Mouse (Mus musculus) c-Kit-negative CD71-positive TER-119-positive erythroid progenitor cells, embryonic 14.5 days (primary cell): ENCODE data around the gene Relt.
A peak's percentile ranks its signal among the peaks of the same experiment; 100 is the strongest.

Experiments used
- DNase-seq: peaks from one replicate; pipeline ENCODE4 v3.0.0-alpha.2; 2013; ENCODE audit warnings: low read depth, low spot score

Gene Relt

DNA sequence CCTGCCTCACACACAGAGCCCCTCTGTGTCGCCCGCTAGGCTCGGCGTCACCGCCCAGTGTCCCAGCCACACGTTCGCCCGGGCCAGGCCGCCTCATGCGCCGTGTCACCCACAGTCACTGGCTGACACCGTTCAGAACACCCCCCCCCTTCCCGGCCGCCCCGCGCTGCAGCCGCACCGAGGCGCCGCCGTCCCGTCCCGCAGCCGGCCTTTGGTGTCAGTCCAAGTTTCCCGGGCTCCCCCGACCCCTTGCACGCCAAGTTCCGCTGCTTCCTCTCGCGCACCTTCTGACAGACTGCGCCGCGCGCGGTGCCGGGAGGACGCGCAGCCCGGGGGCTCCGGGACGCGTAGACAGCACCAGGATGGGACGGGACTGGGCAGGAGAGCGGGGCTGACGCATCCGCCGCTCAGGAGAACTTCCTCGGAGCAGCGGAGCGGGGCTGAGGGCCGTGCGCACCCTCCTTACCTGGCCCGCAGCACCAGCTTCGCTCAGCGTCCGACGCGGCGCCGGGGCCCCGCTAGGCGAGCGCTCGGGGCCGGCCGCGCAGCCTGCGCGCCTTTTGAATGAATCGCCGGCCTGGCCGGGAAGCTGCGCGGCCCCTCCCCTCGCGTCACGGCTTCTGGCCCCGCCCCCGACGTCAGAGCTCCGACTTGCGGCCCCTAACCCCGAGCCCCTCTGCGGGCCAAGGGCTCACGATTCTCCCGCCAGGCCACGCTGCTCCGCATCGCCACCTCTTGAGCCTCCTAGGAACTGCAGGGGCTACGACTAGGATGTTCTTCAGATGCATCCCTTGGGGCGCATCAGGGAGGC is at the start of gene Relt:
Gene Relt (minus strand): TSS at position 619 of the 811 bp plus-strand sequence.
- DNase-seq, result peak; percentile 90

- no peak for DNase-seq
Measured at GRCm38 (mm10) chr7:100911791-100912190, 48.5 kb upstream of the Relt start.

DNA sequence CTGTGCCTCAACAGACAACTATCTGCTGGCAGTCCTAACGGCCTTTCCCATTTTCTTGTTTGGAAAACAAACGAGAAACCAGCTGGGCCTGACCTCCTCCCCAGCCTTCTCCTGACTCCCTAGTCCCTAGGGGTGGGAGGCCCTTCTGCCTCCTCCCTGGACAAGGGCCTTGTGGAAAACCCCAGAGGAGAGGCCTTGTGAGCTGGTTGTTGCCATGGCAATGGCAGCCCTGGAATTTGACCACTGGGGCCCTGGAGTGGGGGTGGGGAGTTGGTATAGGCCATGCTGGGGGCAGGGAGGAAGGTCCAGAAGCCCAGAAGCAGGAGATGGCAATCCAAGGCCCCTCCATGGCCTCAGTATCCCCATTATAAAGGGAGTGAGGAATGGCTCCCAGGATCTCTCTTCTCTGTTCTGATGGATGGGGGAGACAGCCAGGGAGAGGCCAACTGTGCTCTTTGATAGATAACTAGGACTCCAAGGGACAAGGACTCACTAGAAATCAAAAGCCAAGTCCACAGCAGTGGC is 48.1 kb upstream of the Relt start:
- no peak for DNase-seq

DNA sequence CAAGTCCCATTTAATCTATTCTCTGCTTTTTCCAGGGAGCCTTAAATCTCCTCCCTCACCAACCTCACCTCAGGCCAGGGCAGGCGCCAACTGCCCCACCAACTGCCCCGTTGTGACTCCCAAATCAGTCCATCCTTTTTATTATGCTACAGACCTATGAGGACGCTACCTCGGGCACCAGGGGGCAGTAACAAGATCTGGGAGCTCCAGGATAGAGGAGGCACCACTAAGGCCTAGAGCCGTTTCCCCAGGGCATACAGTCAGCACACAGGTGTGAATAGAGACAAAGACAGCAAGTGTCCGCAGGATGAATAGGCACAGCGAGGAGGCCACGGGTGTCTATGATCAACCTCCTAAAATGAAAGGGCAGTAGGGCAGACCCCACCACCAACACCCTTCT is 45.3 kb upstream of the Relt start:
- DNase-seq, result no peak

DNA sequence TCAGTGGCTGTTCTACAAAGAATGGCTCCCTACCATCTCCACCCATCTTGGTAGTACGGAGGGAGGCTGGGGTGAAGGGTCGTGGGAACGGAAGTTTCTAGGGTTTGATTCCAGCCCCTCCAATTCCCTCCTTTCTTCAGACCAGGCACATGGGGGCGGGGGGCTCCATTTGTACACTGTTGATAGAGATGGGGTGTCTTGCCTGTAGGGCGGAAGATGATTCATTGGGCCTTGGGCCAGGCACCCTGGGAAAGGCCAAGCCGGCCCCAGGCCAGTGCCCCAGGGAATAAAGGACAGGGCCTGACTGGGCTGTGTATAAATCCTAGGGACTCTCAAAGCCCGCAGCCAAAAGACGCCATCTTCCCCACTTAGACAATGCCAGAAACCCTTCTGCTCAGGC is 44.8 kb upstream of the Relt start:
- DNase-seq, result no peak

GRCm38 (mm10) chr7:100907231-100907630 is 44.0 kb upstream of the Relt start:
- peak; percentile 24 for DNase-seq

GRCm38 (mm10) chr7:100906029-100906789 is 43.0 kb upstream of the Relt start:
- DNase-seq, result no peak

GRCm38 (mm10) chr7:100905037-100905436 is 41.8 kb upstream of the Relt start:
- DNase-seq, result no peak

DNA sequence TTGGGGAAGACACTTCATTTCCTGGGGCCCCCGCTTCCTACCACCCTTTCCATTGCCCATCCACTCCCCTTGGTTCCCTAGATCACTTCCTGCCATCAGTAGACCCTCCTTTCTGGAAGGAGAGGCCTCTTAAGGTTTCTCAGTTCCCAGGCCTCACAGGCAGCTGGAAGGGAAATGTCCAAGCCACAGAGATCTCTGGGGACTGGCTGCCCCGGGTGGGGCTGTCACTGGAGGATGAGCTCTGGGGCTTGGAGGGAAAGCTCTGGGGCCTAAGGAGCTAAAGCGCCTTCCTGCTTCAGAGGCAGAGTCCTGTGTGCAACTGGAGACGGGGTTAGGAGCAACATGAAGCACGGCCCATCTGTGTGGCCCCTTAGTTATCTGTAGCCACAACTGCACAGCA is 41.4 kb upstream of the Relt start:
- no peak for DNase-seq

DNA sequence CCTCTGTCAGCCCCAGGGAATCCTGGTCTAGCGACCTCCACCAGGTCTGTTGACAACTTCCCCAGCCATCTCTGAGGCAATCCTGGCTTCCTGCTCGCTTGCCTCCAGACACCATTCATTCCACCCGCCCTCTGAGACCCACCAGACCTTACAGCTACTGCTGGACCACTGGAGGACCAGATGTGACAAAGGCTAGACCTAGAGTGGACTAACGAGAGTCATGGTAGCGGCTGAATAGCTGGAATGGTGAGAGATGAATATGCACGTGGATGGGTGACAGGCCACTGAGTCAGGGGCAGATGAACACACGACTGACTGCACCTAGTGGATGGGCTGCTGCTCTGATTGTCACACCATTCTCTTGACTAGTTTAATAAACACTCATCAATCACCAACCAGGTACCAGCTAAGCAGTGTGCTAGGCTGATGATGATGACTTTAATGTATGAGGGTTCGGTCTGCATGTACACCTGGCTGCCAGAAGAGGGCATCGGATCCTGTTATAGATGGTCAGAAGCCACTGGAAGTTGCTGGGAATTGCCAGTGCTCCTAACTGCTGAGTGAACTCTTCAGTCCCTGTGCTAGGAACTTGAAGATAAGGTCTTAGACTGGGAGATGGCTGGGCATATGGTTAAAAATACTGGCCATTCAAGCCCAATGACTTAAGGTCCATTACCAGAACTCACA is 39.3 kb upstream of the Relt start:
- no peak for DNase-seq

DNA sequence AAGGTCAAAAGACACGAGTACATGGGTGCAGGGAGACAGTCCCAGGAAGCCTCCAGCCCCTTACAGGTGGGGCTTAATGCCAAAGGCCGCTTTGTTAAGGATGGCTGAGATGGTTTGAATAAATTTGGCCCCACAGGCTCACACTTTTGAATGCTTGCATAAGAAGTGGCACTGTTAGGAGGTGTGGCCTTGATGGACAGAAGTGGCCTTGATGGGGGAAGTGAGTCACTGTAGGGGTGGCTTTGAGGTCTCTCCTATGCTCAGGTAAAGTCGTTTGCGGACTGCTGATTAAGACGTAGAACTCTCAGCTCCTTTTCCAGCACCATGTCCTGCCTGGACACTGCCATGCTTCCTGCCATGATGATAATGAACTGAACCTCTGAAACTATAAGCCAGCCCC is 34.6 kb upstream of the Relt start:
- no peak for DNase-seq

DNA sequence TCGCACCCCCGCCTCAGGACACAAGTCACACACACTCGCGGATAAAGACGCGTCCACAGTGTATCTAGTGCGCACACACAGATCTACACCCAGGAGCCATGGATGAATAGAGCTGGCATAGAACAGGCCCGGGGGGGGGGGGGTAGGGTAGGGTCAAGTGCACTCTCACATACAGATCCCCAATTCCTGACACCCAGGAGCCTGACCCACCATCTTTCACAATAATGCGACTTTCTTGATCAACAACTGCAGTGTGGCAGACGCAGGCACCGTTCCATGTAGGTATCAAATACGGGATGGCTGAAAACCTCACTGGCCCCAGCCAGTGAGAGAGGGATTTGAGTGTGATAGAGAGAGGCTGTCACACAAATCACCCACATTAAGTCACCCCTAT is 31.6 kb upstream of the Relt start:
- no peak for DNase-seq

GRCm38 (mm10) chr7:100894057-100894832 is 31.0 kb upstream of the Relt start:
- no peak for DNase-seq

- no peak for DNase-seq
Measured at GRCm38 (mm10) chr7:100893249-100894056, 30.2 kb upstream of the Relt start.

DNA sequence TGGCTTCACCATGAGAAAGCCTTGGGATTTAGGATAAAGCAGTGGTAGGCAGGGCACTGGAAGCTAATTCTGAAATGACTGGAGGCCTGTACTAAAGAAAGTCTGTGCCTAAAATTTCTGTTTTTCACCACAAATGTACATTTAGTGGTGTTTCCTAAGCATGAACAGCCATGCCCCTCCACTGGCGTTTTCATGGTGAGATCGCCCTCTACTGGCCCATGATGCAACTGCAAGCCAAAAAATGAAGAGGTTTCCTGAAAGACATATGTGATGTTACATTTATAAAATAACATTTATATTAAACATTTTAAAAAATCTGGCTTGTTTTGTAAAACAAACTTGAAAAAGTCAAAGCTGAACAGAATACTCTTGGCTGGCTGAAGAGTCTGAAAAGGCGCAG is 23.3 kb upstream of the Relt start:
- no peak for DNase-seq

DNA sequence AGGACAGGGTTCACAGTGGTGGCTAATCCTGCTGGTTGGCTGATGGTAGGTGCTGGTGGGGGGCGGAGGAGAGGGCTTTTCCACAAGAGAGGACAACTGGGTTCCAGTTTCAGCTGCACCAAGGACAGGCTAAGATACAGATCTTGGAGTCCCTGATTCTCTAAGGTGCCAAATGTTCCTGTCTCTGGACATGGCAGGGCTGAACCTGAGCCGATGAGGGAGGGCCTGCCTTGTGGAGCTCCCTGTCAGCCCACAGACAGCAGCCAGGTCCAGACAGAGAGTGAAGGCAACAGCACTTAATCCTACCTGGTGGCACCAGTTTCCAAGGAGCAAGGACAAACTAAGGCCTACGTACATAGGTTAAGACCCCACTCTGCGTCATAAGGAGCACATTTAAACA is 21.2 kb upstream of the Relt start:
- no peak for DNase-seq

DNA sequence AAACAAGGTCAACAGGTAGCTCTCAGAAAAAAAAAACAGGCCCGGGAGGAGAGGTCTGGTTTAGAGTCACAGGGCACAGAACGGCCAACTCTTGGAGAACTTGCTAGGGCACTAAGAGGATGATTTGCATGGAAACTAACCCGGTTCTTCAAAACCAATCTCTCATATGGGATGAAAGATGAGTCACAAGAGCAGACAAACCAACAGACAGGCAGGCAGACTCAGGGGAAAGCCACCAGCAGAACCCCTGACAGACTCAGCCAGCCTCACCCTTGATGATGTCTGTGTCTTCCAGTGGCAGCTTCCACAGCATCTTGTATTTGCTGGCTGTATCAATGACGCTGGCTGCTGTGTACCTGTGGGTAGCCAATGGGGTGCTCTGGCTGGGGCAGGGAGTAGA is 18.7 kb upstream of the Relt start:
- no peak for DNase-seq

DNA sequence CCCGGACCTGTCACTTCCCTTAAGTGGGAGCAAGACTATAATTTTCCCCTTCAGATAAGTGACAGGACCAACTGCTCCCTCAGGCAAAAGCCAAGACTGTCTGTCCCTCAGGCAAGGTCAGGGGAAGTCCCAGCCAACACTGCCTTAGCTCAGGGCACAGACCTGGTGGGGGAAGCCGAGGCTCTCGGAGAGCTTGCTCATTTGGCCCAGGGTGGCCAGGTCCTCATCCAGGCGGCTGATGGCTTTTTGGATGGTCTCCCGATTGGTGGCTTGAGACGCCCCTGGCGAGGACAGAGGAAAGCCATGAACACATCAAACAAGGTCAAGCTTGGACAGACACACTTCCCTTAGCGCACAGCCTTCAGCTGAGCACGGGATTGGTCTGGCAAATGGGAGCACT is 18.3 kb upstream of the Relt start:
- DNase-seq, result no peak

GRCm38 (mm10) chr7:100879595-100879994 is 16.3 kb upstream of the Relt start:
- no peak for DNase-seq

DNA sequence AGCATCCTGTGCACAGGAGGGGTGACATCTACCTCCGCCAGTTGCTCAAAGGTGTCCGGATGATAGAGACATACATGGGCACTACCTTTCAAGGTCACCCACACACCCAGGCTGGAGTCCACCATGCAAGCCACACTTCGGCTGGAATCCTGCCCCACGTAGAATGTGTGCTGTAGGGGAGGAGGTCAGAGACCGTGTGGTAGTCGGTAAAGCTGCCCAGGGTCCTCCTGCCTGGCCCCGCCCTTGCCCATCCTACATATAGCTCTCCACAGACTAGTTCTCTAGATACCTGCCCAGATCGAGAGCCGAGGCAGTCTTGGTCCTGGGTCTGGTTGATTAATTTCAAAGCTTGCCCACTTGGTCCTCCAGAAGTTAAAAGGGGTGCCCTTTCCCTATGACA is 13.5 kb upstream of the Relt start:
- no peak for DNase-seq

- no peak for DNase-seq
Measured at GRCm38 (mm10) chr7:100876293-100876692, 13.0 kb upstream of the Relt start.
